Mouse (Mus musculus): ENCODE results near the gene Sass6.
"Not testable (repeated sequence)": the region's sequence is repeated elsewhere in the genome, so short reads cannot be mapped to it uniquely, and the experiment has no call there.

Gene Sass6

DNA sequence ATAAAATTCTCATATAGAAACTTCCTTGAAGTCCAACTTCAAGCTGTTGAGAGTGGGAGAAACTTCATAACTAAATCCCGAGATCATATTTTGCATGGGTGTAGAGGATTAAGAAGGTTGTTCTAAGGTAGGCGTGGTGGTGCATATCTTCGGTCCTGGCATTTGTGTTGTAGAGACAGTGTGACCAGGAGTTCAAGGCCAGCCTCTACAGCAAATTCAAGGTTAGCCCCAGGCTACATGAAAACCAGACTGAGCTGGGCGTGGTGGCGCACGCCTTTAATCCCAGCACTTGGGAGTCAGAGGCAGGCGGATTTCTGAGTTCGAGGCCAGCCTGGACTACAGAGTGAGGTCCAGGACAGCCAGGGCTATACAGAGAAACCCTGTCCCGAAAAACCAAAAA is 69.5 kb downstream of the Sass6 start:
- DNase-seq: not testable (repeated sequence)

Data from spleen, adult 18-20 months (tissue).